Mouse (Mus musculus): ENCODE results near the gene Gm9837. TPM values are rescaled to one million over a fixed set of nuclear protein-coding genes. Genes with fewer than 3 reads are reported as not detected.

The Gm9837 gene
- total RNA-seq, 2 experiments from 2014 or later, result not detected

DNA sequence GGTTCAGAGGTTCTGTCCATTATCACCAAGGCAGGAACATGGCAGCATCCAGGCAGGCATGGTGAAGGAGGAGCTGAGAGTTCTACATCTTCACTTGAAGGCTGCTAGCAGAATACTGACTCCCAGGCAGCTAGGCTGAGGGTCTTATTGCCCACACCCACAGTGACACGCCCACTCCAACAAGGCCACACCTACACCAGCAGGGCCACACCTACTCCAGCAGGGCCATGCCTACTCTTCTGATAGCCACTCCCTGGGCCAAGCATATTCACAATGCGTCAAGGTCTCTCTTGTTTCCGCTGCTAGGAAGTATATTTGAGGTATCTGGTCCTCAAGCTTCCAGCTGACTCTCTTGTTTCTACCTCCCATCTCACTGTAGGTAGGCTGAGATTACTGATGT, 11.3 kb downstream of the Gm9837 start:
- intact Hi-C loops (cut with DNase I), result no loop called here
- no peak for DNase-seq (ENCODE audit: low spot score)

DNA sequence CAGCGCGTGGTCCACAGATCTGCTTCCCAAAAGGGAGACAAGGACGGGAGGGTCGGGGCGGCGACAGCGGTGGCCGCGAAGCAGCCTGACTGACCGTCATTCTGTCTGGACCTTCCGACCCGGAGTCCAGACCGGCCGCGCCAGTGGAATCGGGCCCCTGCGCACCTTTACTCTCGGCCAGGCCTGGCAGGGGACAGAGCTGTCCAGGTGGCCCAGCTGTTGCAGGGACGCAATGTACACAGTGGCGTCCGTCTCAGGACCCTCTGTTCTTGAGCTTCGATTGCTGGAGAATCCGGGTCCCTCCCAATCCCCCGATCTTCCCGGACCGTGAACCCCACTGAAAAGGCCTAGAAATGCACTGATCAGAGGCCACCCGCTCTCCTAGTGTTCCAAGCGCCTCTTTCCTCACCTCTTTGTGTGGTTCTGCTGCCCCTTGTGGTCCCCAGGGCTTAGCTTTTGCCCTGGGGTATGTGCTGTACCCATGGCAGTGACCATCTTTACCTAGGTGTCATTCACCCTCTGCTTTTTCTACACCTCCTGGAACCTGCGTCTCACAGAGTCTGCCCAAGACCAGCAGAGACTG, 12.8 kb downstream of the Gm9837 start:
- DNase-seq (ENCODE audit: low spot score), result no peak
- intact Hi-C loops (cut with DNase I), result no loop called here

DNA sequence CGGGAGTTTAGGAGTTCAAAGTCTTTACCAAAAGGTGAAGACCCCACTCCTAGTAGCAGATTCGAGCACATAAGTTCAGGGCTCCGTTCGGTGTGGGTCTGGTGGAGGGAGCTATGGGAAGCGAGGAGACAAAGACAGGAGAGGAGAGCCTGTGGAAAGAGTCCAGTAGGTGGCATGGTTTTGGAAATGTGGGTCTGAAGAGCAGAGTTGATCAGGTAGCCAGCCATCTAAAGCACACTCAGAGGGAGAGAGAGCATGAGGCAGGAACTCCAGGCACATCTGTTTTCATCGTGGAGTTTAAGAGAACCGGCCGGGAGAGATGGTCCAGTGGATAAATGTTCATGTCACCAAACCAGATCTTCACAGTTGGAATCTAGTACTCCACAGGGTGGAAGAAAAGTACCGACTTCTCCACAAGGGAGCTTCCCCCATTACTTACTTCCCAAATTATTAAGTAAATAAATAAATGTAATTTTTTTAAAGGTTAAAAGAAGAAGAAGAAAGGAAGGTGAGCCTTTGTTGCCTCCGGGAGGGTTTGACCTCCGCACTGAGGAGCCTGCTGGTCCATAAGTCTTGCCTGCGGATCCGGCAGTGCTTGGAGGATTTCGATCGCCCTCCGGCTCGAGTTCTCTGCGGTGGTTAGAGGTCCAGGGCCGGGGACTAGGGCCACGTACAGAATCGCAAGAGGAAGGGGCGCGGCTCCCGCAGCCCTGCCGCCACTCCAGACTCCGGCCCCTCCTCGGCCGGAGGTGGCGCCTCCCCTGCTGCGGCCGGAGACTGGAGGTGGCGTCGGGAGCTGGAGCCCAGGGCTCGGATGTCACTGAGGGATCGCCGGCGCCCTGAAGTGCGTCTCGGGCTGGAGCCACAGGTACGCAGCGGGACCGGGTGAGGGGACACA, 13.6 kb downstream of the Gm9837 start, which contains the start of the genes Gm10447 and Shroom1:
Gm10447 (minus strand) TSS at position 637 of the 898 bp plus-strand sequence.
Shroom1 (plus strand) TSS at position 732 of the 898 bp plus-strand sequence.
- intact Hi-C loops (cut with DNase I), result no loop called here
- peak; percentile 44 for DNase-seq (ENCODE audit: low spot score)

DNA sequence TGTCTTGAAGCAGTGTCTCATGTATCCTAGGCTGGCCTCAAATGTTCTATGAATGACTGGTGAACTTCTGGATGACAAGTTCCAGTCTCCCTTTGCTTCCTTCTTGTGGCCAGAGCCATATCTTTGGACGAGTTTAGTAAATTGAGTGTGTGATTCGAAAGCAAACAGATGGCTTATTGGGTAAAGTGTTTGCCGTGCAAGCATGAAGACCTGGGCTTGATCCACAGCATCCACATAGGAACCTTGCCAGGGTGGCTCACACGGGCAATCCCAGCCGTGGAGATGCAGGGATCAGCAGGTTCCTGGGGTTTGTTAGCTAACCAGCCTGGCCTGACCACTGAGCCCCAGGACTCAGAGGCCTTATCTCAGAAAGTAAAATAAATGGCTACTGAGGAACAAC, 17.2 kb downstream of the Gm9837 start:
- intact Hi-C loops (cut with DNase I), result no loop called here

DNA sequence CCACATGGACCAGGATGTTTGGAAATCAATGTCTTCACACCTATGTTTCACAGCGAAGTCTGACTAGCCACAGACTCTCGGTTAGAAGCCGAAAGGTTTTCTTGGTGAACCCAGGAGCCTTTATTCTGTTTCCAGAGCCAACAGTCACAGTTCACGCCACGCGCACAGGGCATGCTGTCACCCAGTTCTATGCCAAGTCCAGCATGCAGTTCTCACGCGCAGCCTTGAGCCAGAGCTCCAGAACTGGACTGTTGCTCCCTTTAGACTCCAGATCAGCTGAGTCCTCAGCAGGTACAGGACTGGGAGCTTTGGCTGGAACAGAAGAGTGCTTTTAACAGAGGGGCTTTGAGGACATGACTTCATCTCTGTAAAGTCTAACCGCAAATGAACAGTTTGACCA, 17.9 kb downstream of the Gm9837 start:
- DNase-seq (ENCODE audit: low spot score), result no peak
- intact Hi-C loops (cut with DNase I), result no loop called here

More for the DNA sequence above, 17.2 kb downstream of the Gm9837 start:
- no peak for DNase-seq (ENCODE audit: low spot score)

DNA sequence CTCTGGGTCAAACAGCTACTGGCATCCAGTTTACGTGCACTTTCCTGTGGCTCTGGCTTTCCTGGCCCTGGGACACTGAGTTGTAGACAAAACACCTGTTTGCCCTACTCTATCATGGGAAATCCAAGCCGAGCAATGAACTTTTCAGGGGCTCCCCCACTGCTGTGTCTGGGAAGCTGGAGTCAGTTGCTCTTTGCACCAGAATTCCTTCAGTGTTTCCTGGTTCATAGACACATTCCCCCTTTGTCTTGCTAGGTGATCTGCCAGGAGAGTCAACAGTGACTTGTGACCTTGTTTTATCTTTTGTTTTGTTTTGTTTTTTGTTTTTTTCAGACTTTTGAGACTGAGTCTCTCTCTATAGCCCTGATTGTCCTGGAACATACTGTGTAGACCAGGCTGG, 18.9 kb downstream of the Gm9837 start:
- intact Hi-C loops (cut with DNase I), result no loop called here
- no peak for DNase-seq (ENCODE audit: low spot score)

DNA sequence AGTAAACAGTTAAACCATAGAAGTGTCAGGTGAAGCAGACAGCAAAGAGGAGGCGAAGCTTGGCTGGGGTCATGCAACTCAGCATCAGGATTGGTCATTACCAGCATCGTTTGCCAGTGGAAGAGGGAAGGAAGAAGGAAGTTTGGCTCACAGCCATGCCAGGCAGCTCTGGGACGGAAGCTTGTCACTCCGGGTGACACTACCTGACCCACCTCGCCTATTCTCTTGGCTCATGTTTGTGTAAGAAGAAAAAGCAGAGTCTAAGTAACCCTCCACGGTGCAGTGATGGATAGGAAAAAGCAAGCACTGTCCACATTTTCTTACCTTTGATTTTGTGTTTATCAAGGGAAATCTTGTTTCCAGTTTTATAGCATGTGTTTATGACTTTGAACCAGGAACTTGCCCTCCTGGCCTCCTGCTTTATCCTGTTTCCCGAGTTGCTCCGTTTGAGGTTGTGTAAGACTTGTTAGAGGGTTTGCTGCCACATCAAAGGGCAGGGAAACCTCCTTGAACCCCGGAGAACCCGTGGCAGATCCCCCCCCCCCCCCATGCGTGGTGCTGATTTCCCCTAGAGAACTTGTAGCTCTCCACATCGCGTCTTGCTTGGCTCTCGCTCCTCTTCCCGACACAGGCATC, 20.1 kb downstream of the Gm9837 start:
- intact Hi-C loops (cut with DNase I), result no loop called here
- DNase-seq (ENCODE audit: low spot score), result no peak

DNA sequence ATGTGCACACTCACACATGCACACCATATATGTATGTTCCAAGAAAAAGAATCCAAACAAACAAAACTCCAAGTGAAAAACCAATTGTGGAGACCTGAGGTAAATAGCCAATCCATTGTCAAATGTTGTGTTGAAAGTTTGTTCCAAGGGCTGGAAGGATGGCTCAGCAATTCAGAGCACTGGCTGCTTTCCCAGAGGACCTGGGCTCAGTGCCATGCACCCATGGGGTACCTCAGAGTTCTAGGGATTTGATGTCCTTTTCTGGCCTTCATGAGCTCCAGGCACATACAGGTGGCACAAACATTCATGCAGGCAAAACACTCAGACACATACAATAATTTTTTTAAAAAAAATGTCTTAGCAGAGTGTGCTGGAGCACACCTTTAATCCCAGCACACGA, 21.8 kb downstream of the Gm9837 start:
- no peak for DNase-seq (ENCODE audit: low spot score)
- intact Hi-C loops (cut with DNase I), result no loop called here

DNA sequence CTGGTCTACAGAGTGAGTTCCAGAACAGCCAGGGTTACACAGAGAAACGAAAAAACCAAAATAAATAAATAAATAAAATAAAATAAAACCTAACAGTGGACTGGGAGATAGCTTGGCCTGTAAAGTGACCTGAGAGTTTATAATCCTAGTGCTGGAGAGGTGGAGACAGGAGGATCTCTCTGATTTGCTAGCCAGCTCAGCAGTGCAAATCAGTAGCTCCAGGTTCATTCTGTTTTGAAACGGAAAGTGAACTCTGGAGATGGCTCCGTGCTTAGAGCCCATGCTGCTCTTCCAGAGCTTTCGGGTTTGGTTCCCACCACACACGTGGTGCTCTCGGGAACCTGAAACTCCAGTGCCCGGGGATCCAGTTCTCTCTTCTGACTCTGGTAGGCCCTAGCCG, 22.3 kb downstream of the Gm9837 start:
- intact Hi-C loops (cut with DNase I), result no loop called here
- DNase-seq (ENCODE audit: low spot score), result no peak

DNA sequence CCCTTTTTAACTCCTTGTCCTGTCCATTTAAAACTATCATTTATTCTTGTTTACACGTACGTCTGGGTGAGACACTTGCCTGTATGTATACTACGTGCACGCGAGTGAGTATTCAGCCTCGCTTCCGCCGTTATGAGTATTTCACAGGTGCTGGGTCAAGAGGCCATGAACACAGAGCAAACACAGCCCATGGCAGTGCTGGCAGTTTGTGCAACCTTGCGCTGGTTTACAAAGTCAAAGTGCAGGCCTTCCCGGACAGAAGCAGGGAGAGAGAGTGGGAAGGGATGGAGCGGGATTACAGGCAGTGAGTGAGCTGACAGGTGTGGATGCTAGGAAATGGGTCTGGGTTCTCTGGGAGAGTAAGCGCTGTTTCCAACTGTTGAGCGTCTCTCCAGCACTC, 24.1 kb downstream of the Gm9837 start:
- intact Hi-C loops (cut with DNase I), result no loop called here
- no peak for DNase-seq (ENCODE audit: low spot score)

DNA sequence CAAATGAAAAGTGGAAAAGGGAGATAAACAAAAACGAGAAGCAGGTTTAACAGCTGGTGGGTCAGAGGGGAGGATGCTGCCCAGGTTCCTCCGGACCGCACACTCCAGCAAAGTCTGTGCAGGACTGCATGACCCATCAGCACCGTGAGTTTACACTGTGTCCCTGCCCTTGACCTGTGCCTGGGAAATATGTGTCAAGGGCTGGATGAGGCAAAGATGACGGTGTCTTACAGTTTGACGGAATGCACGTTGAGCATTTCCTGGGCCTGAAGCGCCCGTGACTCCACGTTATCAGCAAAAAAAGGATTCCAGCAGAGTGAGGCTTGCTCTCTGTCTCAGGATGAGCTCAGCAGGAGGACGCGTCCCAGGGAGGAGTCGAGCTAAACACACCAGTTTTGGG, 24.7 kb downstream of the Gm9837 start:
- no peak for DNase-seq (ENCODE audit: low spot score)
- intact Hi-C loops (cut with DNase I), result no loop called here

DNA sequence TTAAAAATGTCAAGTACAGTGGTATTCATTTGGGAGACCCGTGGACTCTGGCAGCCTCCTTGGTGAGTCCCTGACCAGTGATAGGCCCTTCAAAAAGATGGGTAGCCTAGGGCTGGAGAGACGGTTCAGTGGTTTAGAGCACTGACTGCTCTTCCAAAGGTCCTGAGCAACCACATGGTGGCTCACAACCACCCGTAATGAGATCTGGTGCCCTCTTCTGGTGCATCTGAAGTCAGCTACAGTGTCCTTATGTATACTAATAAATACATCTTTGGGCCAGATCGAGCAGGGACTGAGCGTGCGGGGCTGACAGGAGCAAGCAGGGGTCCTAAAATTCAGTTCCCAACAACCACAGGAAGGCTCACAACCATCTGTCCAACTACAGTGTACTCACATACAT, 26.4 kb downstream of the Gm9837 start:
- intact Hi-C loops (cut with DNase I), result no loop called here

DNA sequence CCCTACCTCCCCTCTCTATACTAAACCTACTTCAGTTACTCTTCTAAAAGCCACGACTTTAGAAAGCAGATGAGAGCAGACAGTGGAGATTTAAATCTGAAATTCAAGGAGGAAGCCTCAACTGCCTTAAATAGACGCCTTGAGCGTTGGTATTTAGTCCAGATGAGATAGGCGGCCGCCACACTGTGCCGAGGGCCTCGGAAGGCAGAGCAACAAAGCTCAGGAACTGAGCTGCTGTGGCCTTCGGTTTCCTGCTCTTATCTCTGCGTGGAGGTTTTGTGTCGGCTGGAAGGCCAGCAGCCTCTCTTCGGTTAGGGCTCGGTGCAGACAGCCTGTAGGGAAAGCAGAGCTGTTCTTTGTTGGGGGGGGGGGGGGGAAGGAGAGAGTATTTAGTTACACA, 28.4 kb downstream of the Gm9837 start:
- intact Hi-C loops (cut with DNase I), result no loop called here
- DNase-seq (ENCODE audit: low spot score), result no peak

More for the DNA sequence above, 26.4 kb downstream of the Gm9837 start:
- no peak for DNase-seq (ENCODE audit: low spot score)

DNA sequence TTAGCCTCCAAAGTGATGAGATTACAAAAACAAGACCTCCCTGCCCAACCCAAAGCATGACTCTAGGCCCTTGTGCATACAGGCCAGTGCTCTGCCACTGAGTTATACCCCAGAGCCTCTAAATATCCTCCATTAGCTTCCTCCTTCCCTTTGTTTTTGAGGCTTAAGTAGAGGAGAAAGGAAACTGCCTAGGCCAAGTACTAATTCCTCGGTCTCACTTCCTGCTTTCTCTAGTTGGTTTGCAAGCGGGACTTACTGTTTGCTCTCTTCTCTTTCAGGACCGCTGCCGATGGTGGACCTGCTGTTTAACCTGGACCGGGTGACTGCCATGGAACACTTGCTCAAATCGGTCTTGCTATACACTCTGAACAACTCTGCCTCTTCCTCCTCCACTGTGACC, 33.9 kb downstream of the Gm9837 start:
- intact Hi-C loops (cut with DNase I), result no loop called here
- DNase-seq (ENCODE audit: low spot score), result no peak

DNA sequence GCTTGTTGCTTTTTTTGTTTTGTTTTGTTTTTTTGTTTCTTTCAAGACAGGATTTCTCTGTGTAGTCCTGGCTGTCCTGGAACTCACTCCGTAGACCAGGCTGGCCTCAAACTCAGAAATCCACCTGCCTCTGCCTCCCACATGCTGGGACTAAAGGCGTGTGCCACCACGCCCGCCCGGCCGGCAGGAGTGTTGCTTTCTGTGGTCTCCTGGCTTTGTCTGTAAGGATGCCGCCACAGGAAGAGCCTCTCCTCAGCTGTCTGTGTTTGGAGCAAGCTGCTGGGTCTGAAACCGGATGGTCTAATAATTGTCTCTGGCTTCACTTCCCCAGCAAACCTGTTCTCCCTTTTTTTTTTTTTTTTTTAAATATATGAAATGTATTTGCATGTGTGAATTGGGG, 34.8 kb downstream of the Gm9837 start:
- intact Hi-C loops (cut with DNase I), result no loop called here
- no peak for DNase-seq (ENCODE audit: low spot score)

DNA sequence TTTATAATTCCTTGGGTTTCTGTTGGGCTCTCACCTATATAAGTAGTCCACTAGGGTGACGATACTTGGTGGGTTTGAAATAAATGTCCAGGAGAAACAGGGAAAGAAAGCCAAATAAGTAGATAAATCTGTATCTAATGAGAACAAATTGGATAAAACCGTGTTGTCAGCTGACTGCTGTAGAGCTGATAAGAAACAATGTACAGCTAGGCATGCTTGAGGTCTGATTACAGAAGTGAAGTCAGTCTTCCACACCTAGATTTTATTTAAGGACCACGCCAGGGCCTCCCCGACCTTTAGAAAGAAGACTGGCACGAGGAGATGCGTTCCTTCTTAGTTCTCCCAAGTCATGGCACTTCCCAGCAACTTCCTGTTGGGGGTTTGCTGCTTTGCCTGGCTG, 37.2 kb downstream of the Gm9837 start:
- intact Hi-C loops (cut with DNase I), result no loop called here
- DNase-seq (ENCODE audit: low spot score), result no peak

DNA sequence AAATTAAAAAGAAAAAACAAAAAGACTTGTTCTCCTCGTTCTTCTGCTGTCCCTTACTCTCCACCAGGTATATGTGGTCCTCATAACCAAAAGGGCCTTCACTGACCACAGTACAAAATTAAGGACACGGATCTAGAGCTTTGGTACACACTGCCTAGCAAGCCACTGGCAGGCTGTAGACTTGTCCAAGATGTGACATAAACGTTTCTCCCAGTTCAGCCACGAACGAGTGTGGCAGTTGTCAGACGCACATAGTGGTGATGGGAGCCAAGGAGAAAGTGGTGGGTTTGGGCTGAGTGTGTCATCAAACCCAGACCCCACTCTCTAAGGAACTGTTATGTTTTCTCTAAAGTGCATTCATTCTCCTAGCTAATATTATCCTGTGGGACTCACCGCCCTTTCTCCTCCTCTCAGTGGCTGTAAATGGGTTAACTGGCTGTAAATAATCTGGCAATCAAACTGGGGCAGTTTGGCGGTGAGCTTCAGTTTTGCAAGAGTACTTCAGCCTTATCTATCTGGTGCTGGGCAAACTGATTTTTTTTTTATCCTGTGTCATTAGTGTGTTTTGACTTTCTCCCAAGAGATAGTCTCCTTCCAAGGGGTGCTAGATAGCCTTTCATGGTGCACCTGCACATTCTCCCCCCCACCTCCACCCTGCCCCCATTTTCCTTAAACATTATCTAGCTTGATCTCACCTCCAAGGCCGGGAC, 38.8 kb downstream of the Gm9837 start:
- intact Hi-C loops (cut with DNase I), result no loop called here
- no peak for DNase-seq (ENCODE audit: low spot score)

DNA sequence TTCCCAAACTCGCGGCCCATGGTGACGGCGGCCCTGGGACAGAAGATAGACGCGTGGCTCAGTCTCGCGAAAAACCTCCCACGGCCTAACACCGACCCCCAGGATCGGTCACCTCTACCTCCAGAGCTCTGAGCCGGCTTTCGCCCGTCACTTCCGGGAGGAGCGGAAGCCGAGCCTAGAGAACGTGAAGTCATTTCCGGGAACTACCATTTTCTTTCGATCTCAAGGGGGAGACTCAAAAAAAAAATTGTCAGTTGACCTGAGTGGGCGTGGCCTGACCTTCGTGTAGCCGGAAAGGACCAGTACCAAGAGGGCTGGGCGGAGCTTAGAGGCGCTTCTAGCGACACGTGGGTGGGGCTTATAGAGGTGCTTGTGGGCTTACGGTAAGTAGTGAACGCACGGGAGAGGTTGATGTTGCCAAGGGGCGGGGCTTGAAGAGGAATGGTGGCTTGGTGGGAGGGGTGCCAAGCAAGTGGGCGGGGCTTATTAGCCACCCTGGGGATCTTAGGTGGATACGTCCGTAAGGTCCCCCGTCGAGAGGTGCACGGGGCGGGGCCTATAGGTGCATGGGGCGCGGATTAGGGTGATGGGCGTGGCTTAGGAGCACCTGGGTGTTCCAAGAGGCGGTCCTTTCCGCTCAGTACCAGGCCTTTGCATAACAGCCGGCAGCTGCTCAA, 39.5 kb downstream of the Gm9837 start, which contains the start of the genes Uqcrq and Gdf9:
Uqcrq (minus strand) TSS at position 162 of the 677 bp plus-strand sequence.
Gdf9 (plus strand) TSS at position 354 of the 677 bp plus-strand sequence.
- DNase-seq (ENCODE audit: low spot score), result peak; percentile 97
- intact Hi-C loops (cut with DNase I), result no loop called here

DNA sequence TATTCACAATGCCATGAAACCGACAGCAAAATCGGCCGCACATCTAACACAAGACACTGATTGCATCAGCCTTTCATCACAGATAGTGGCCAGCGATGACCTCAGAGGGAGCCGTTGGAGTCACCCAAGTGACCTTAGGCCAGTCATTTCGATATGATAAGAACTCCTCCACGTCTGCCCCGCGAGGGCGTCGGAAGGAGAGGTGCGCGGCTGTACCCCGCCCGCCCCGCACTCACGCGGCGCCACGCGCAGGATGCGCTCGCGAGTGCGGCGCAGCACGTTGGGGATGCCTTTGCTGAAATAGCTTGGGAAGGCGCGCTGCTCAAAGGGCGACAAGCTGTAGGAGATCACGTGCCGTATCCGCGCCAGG, 40.0 kb downstream of the Gm9837 start:
- no peak for DNase-seq (ENCODE audit: low spot score)
- intact Hi-C loops (cut with DNase I), result no loop called here

DNA sequence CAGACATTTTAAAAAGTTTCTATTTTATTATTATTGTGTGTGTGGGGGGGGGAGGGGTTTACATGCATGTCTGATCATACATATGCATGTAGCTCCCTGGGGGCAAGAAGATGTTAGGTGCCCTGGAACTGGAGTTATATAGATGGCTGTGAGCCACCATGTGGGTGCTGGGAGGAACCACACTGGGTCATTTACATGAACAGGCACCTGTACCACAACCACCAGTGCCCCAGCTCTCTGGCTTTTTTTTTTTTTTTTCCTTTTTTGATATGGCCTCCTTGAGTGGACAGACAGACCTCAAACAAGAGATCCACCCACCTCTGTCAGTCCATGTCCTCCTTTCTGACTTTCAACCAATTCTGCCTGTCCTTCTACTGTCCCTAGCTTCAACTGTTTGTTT, 41.1 kb downstream of the Gm9837 start:
- DNase-seq (ENCODE audit: low spot score), result no peak
- intact Hi-C loops (cut with DNase I), result no loop called here

Measured in heart, postnatal 25 days (tissue).